Mouse (Mus musculus) CD8-positive naive resting alpha-beta T cell, adult 2 months (primary cell): ENCODE measurements around the gene Chn2.

Source experiments
- DNase-seq, 2 experiments: peaks; one replicate each; pipeline ENCODE4 v3.0.0; 2022; ENCODE audit warnings: low read depth in 2 of 2, low spot score in 2 of 2

The Chn2 gene

GRCm38 (mm10) chr6:54041386-54042043, 2.2 kb downstream of the Chn2 start:
- DNase-seq = no peak

GRCm38 (mm10) chr6:54042142-54042541, 2.8 kb downstream of the Chn2 start:
- no peak for DNase-seq

- no peak for DNase-seq
Observed at GRCm38 (mm10) chr6:54043536-54043935, 4.2 kb downstream of the Chn2 start.

- DNase-seq = no peak
Observed at GRCm38 (mm10) chr6:54045748-54046721, 6.7 kb downstream of the Chn2 start.

- no peak for DNase-seq
Observed at GRCm38 (mm10) chr6:54046884-54047747, 7.8 kb downstream of the Chn2 start.

- no peak for DNase-seq
Observed at GRCm38 (mm10) chr6:54048768-54049167, 9.4 kb downstream of the Chn2 start.

GRCm38 (mm10) chr6:54051173-54051572, 11.8 kb downstream of the Chn2 start:
- DNase-seq = no peak

- no peak for DNase-seq
Observed at GRCm38 (mm10) chr6:54052124-54052523, 12.8 kb downstream of the Chn2 start.

- no peak for DNase-seq
Observed at GRCm38 (mm10) chr6:54052666-54053065, 13.3 kb downstream of the Chn2 start.

GRCm38 (mm10) chr6:54053316-54053715, 14.0 kb downstream of the Chn2 start:
- no peak for DNase-seq

- no peak for DNase-seq
Observed at GRCm38 (mm10) chr6:54055387-54055786, 16.0 kb downstream of the Chn2 start.

GRCm38 (mm10) chr6:54056548-54057532, 17.5 kb downstream of the Chn2 start:
- DNase-seq = no peak

- DNase-seq = no peak
Observed at GRCm38 (mm10) chr6:54057661-54058060, 18.3 kb downstream of the Chn2 start.

- no peak for DNase-seq
Observed at GRCm38 (mm10) chr6:54058837-54059236, 19.5 kb downstream of the Chn2 start.

- DNase-seq = no peak
Observed at GRCm38 (mm10) chr6:54060258-54060657, 20.9 kb downstream of the Chn2 start.

- no peak for DNase-seq
Observed at GRCm38 (mm10) chr6:54061375-54061774, 22.0 kb downstream of the Chn2 start.

- DNase-seq = no peak
Observed at GRCm38 (mm10) chr6:54063878-54064277, 24.5 kb downstream of the Chn2 start.

GRCm38 (mm10) chr6:54067380-54067779, 28.0 kb downstream of the Chn2 start:
- DNase-seq = no peak

- no peak for DNase-seq
Observed at GRCm38 (mm10) chr6:54068882-54069281, 29.5 kb downstream of the Chn2 start.

GRCm38 (mm10) chr6:54070736-54071135, 31.4 kb downstream of the Chn2 start:
- DNase-seq = no peak
